Mouse (Mus musculus) CD8-positive naive resting alpha-beta T cell, adult 2 months (primary cell): ENCODE measurements around the gene Nav3.
"Not testable (repeated sequence)": the region's sequence is repeated elsewhere in the genome, so short reads cannot be mapped to it uniquely, and the experiment has no call there.

Experiments used
- DNase-seq, 2 experiments: peaks; one replicate each; pipeline ENCODE4 v3.0.0; 2022; ENCODE audit warnings: low read depth in 2 of 2, low spot score in 2 of 2

Nav3 gene

GRCm38 (mm10) chr10:110383506-110384229 is 72.3 kb downstream of the Nav3 start:
- DNase-seq: not testable (repeated sequence)

- DNase-seq: no peak
These were observed 75.2 kb downstream of the Nav3 start for GRCm38 (mm10) chr10:110380792-110381191.

GRCm38 (mm10) chr10:110372724-110373455 is 83.1 kb downstream of the Nav3 start:
- DNase-seq: no peak

GRCm38 (mm10) chr10:110352148-110352547 is 103.9 kb downstream of the Nav3 start:
- DNase-seq: no peak

- DNase-seq: no peak
These were observed 126.0 kb downstream of the Nav3 start for GRCm38 (mm10) chr10:110330030-110330429.

- DNase-seq: no peak
These were observed 126.4 kb downstream of the Nav3 start for GRCm38 (mm10) chr10:110329629-110330028.

GRCm38 (mm10) chr10:110322082-110322632 is 133.8 kb downstream of the Nav3 start:
- no peak for DNase-seq

- DNase-seq: no peak
These were observed 138.7 kb downstream of the Nav3 start for GRCm38 (mm10) chr10:110317275-110317674.

GRCm38 (mm10) chr10:110314525-110314924 is 141.5 kb downstream of the Nav3 start:
- DNase-seq: no peak

- DNase-seq: no peak
These were observed 142.0 kb downstream of the Nav3 start for GRCm38 (mm10) chr10:110313959-110314358.

GRCm38 (mm10) chr10:110309511-110309910 is 146.5 kb downstream of the Nav3 start:
- no peak for DNase-seq

- no peak for DNase-seq
These were observed 150.4 kb downstream of the Nav3 start for GRCm38 (mm10) chr10:110305609-110306008.

- DNase-seq: no peak
These were observed 165.9 kb downstream of the Nav3 start for GRCm38 (mm10) chr10:110290016-110290623.

GRCm38 (mm10) chr10:110283879-110284278 is 172.1 kb downstream of the Nav3 start:
- no peak for DNase-seq

- DNase-seq: no peak
These were observed 183.2 kb downstream of the Nav3 start for GRCm38 (mm10) chr10:110272818-110273217.

GRCm38 (mm10) chr10:110270561-110270960 is 185.4 kb downstream of the Nav3 start:
- DNase-seq: no peak

GRCm38 (mm10) chr10:110242128-110242561 is 213.9 kb downstream of the Nav3 start:
- DNase-seq: no peak

GRCm38 (mm10) chr10:110240667-110241066 is 215.3 kb downstream of the Nav3 start:
- DNase-seq: no peak

GRCm38 (mm10) chr10:110233307-110233930 is 222.6 kb downstream of the Nav3 start:
- DNase-seq: no peak

- no peak for DNase-seq
These were observed 249.6 kb downstream of the Nav3 start for GRCm38 (mm10) chr10:110206411-110206810.

- DNase-seq: no peak
These were observed 251.8 kb downstream of the Nav3 start for GRCm38 (mm10) chr10:110204121-110204697.
